Mouse (Mus musculus) testis, adult 2 months (tissue): ENCODE data around the gene Mllt3.

Experiments
- CTCF ChIP-seq: fragments of 200-500 bp; IDR thresholded peaks from 2 replicates; pipeline ENCODE4 v1.5.1; 2012; ENCODE audit warnings: low read depth, mild to moderate bottlenecking, inconsistent platforms, low read length, moderate library complexity; ENCODE audit not compliant: control insufficient read depth, insufficient read depth, insufficient replicate concordance
- POLR2A ChIP-seq: fragments of 200-500 bp; IDR thresholded peaks from 2 replicates; pipeline ENCODE4 v1.6.1; 2012; ENCODE audit warnings: low read depth, mild to moderate bottlenecking, inconsistent platforms, low read length, moderate library complexity; ENCODE audit not compliant: control insufficient read depth

- TF ChIP-seq POLR2A (no peak), CTCF (no peak)
Observed at GRCm38 (mm10) chr4:87751515-87751864, 281.7 kb downstream of the Mllt3 start.
